Mouse (Mus musculus) testis, adult 2 months (tissue): ENCODE measurements around the gene Ap1s3. TPM values are rescaled to one million over a fixed set of nuclear protein-coding genes. Genes with fewer than 3 reads are reported as not detected.

Source experiments
- H3K27ac ChIP-seq: fragments of 200-500 bp; 2 replicates; pipeline ENCODE4 v1.5.1; 2012; ENCODE audit warnings: low read depth, low read length; ENCODE audit not compliant: control insufficient read depth, insufficient read depth
- H3K27me3 ChIP-seq: fragments of 200-500 bp; 2 replicates; pipeline ENCODE4 v1.6.1; 2012; ENCODE audit warnings: mild to moderate bottlenecking, low read length, moderate library complexity; ENCODE audit not compliant: control insufficient read depth, insufficient read depth
- H3K36me3 ChIP-seq: fragments of 200-500 bp; 2 replicates; pipeline ENCODE4 v1.6.1; 2012; ENCODE audit warnings: mild to moderate bottlenecking, low read length; ENCODE audit not compliant: control insufficient read depth, insufficient read depth
- H3K4me1 ChIP-seq: fragments of 200-500 bp; 2 replicates; pipeline ENCODE4 v1.6.1; 2012; ENCODE audit warnings: low read length; ENCODE audit not compliant: control insufficient read depth, insufficient read depth
- H3K4me3 ChIP-seq: fragments of 200-500 bp; 2 replicates; pipeline ENCODE4 v1.5.1; 2012; ENCODE audit warnings: low read depth, mild to moderate bottlenecking, low read length, moderate library complexity, mixed read lengths; ENCODE audit not compliant: control insufficient read depth
- CTCF ChIP-seq: fragments of 200-500 bp; IDR thresholded peaks from 2 replicates; pipeline ENCODE4 v1.5.1; 2012; ENCODE audit warnings: low read depth, mild to moderate bottlenecking, inconsistent platforms, low read length, moderate library complexity; ENCODE audit not compliant: control insufficient read depth, insufficient read depth, insufficient replicate concordance
- POLR2A ChIP-seq: fragments of 200-500 bp; IDR thresholded peaks from 2 replicates; pipeline ENCODE4 v1.6.1; 2012; ENCODE audit warnings: low read depth, mild to moderate bottlenecking, inconsistent platforms, low read length, moderate library complexity; ENCODE audit not compliant: control insufficient read depth
- polyA plus RNA-seq: library from polyadenylated mRNA; depleted of rRNA; stranded (reverse); fragments of >200 nt; gene quantifications from 2 replicates; pipeline ENCODE4 v1.2.3, GENCODE M21; 2012

Gene Ap1s3
- polyA plus RNA-seq, 1 experiment, result 0.84 TPM

DNA sequence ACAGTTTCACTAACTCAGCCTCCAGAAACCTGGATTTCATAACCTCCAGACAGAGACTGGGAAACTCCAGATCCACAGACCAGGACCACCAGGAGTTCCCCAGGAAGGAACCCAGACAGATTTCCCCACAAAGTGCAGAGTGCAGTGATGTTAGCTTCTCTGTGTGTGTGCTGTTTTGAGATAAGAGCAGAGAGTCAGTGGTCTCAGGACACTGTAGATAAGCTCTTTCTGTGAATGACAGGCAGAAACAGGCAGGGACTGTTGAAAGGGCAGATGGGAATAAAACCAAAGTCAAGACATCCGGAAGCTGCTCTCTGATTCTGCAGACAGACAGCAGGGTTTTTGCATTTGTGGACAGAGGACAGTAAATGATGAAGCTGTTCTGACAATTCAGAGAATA, 15.5 kb upstream of the Ap1s3 start:
- H3K27me3 ChIP-seq, result no peaks in the 10 kb centered on the region

DNA sequence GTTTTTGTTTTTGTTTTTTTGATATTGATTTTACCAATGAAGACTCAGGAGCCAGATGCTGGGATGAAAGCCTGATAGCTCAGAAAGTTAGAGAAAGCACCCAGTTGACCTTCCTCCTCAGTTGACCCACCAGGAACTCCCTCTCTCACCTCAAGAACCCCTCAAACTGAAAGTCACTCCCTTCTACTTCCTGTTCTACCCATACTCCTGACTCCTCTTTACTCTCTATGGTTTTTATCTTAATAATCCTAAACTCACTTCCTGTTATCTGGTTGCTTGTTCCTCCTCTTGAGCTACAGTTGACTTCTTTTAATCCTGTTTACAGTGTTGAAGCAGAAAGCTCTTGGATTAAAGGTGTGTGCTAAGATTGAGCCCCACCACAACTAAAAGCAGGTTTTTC, 12.3 kb upstream of the Ap1s3 start:
- H3K4me3 ChIP-seq, result no peak overlapping the region
- H3K36me3 ChIP-seq, result no peaks in the 10 kb centered on the region
- no peak overlapping the region for H3K27ac ChIP-seq
- no peaks in the 10 kb centered on the region for H3K27me3 ChIP-seq
- no peaks in the 10 kb centered on the region for H3K4me1 ChIP-seq
- TF ChIP-seq POLR2A, result no peak

More for the DNA sequence above, 15.5 kb upstream of the Ap1s3 start:
- no peak for TF ChIP-seq CTCF
- TF ChIP-seq POLR2A, result no peak
- H3K4me3 ChIP-seq, result no peak overlapping the region
- H3K4me1 ChIP-seq, result no peaks in the 10 kb centered on the region
- H3K36me3 ChIP-seq, result no peaks in the 10 kb centered on the region
- no peak overlapping the region for H3K27ac ChIP-seq

DNA sequence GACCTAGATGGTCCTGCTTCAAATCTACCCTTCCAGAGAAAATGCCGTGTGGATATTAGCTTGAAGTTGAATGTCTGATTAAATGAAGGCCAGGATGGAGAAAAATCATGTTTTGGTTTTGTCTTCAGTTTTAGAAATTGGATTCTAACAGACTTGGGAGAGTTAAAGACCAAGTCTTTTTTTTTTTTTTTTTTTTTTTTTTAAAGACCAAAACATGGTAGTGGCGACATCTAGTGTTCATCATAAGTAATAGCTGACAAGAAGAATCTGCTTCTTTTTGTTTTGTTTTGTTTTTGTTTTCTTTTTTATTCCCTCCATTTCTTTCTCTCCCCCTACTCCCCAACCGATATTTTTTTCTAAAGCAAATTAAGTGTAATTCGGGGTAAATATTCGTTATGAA, 11.2 kb upstream of the Ap1s3 start:
- Histone ChIP-seq H3K27ac (no peak overlapping the region), H3K4me1 (no peaks in the 10 kb centered on the region), H3K4me3 (no peak overlapping the region), H3K27me3 (no peaks in the 10 kb centered on the region), H3K36me3 (no peaks in the 10 kb centered on the region)
- no peak; the same call in 1 of the 2 replicates for TF ChIP-seq CTCF
- TF ChIP-seq POLR2A, result no peak

DNA sequence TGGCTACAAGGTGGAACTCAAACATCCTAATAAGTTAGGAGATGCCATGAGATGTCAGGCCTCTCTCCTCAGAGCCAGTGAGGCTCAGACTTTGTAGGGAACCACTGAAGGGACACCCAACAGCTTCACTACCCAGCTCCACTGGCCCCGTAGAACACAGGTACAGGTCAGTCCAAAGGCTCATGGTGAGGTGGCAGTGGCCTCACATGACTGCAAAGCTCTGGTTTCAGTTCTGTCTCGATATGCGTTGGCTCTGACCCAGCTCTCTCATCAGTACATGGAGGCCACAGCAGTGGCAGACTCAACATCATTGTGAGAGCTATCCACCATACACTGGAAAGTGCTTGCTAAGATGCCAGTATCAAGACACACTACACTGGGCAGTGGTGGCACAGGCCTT, 9.0 kb upstream of the Ap1s3 start:
- Histone ChIP-seq H3K36me3 (no peaks in the 10 kb centered on the region), H3K4me1 (no peaks in the 10 kb centered on the region), H3K27me3 (no peaks in the 10 kb centered on the region), H3K27ac (no peak overlapping the region), H3K4me3 (no peak overlapping the region)
- TF ChIP-seq CTCF (no peak), POLR2A (no peak)

DNA sequence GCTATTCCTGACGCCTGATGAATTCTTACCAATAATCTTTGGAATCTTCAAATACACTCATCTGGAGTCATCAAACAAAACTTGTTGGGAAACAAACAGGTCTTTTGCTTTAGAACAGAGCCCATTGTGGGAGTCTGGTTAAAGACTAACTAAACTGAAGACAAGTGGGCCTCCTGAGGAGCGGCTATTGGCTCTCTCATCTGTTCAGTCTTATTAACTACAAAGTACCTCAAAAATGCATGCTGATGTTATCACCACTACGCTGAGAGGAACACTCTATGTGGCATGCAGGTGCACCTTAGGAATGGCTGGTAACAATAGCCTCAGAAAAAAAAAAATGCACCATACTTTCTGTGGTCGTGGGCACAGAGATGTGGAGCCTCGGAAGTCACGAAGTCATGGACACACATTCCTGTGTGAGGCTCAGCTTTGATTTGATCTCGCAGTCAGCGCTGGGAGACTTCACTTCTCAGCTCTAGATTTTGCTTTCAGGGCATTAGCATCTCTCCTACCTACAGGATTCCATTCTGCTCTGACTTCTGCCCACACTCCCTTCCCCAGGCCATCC, 6.4 kb upstream of the Ap1s3 start:
- Histone ChIP-seq H3K4me1 (no peaks in the 10 kb centered on the region), H3K36me3 (no peaks in the 10 kb centered on the region), H3K27me3 (no peaks in the 10 kb centered on the region), H3K4me3 (no peak overlapping the region), H3K27ac (no peak overlapping the region)
- no peak for TF ChIP-seq POLR2A
- no peak for TF ChIP-seq CTCF

DNA sequence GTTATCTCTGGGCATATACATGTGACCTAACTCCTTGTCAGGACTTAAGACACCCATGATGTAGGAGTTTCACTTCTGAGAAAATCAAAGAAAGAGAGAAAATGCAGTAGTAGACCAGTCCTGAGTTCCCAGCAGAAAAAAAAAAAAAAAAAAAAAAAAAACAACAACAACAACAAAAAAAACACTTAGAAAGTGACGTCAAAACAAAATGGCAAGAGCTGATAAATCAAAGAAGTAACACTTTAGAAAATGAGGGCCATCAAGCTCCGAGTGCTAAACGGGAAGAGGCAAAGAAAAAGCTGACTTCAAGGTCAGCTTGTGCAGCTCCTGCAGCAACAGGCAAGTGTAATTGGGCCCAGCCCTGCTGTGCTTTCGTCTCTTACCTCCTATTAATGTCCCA, 3.9 kb upstream of the Ap1s3 start:
- no peaks in the 10 kb centered on the region for H3K27me3 ChIP-seq
- TF ChIP-seq POLR2A (no peak), CTCF (no peak)
- no peak overlapping the region for H3K27ac ChIP-seq
- peaks cover 4% of the 10 kb centered on the region for H3K4me1 ChIP-seq
- H3K36me3 ChIP-seq, result no peaks in the 10 kb centered on the region
- H3K4me3 ChIP-seq, result no peak overlapping the region

DNA sequence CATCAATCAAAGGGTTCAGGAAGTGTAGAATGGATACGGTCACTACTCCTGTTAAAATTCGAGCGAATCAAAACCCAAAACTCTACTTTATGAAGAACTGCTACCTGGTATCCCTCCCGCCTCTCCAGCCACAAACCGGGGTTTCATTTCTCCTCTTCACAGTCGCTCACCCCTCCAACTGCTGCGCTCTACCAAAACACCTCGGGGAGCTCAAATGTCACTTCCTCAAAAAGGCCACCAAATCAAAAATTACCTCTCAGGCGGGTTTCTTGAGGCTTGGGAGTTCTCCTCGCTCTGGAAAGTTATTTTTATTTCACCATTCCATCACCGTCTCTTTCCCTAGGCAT, 603 bp downstream of the Ap1s3 start:
- H3K27me3 ChIP-seq, result no peaks in the 10 kb centered on the region

DNA sequence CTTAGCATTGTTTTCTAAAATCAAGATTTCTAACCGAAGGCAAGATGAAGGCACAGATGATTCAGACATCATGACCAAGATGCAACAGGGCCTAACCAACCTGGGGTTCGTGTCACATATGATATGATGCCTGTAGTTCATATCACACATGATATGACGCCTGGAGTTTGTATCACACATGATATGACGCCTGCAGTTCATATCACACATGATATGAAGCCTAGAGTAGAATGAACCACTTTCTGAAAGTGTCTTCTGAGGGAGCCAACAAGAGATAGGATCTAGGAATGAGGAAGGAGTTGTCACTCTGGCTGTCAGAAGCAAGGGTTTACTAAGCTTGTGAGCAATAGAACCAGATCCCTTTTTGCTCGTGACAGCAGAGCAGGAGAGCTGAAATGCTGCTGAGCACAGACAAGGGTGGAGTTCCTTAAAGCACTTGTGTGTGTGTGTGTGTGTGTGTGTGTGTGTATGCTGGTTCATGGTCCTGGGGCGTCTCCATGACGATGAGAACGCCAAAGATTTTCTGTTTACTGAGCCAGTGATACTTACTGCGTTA, 2.3 kb downstream of the Ap1s3 start:
- no peak for TF ChIP-seq POLR2A
- no peak for TF ChIP-seq CTCF
- no peak overlapping the region for H3K27ac ChIP-seq

More for the DNA sequence above, 603 bp downstream of the Ap1s3 start:
- Histone ChIP-seq H3K4me1 (peaks cover 4% of the 10 kb centered on the region), H3K27ac (no peak overlapping the region), H3K4me3 (peak overlapping the region; percentile 45), H3K36me3 (no peaks in the 10 kb centered on the region)
- TF ChIP-seq POLR2A (no peak), CTCF (no peak)

More for the DNA sequence above, 2.3 kb downstream of the Ap1s3 start:
- H3K36me3 ChIP-seq, result no peaks in the 10 kb centered on the region
- H3K4me1 ChIP-seq, result peaks cover 4% of the 10 kb centered on the region
- no peaks in the 10 kb centered on the region for H3K27me3 ChIP-seq
- H3K4me3 ChIP-seq, result no peak overlapping the region
